In the genomic region with DNA sequence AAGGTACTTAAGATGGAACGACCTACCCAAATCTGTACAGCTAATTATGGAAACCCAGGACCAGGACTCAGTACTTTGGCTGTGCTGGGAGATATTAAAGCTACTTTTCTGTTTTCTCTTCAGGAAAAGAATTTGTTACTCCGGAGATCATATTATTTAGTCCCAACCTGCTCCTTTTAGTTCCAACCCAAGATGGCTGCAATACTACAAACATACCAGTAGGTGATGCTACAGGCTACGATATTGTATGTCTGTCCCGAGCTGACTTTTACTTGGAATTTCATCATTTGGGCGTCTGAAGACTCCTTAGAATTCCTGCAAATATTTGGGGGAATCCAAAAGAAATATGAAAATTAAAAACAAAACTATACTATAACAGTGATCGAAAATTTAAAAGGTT, we compare ENCODE assay signal across 8 mouse cellular contexts. TPM values are rescaled to one million over a fixed set of nuclear protein-coding genes. Genes with fewer than 3 reads are reported as not detected.
DNase-seq lines count a peak whose midpoint lies in the region; ATAC-seq and TF ChIP-seq lines count a peak whose summit lies in the region.

No protein-coding gene starts in this region.

- TF ChIP-seq POLR2A in liver, adult 2 months (IDR thresholded peaks at IDR 0.05; ENCODE audit: extremely low read depth, insufficient read depth, low read length), result no peak

- H3K27me3 ChIP-seq in forebrain, embryonic 13.5 days, result peaks cover 4% of the 10 kb centered on the region; the same call in 1 of the 2 replicates
- peaks cover 3% of the 10 kb centered on the region; the same call in 1 of the 2 replicates for H3K27me3 ChIP-seq in forebrain, embryonic 15.5 days
- H3K27me3 ChIP-seq in liver, adult 2 months (ENCODE audit: control insufficient read depth, insufficient read depth, low read length), result no peaks in the 10 kb centered on the region
- H3K27me3 ChIP-seq in liver, embryonic 11.5 days (replicated peaks; ENCODE audit: control insufficient read depth, insufficient read depth, low read length), result no peaks in the 10 kb centered on the region
- H3K27me3 ChIP-seq in lung, embryonic 15.5 days, result peaks cover 13% of the 10 kb centered on the region; the same call in 1 of the 2 replicates

- no peaks in the 10 kb centered on the region for H3K79me2 ChIP-seq in liver, adult 2 months (ENCODE audit: control insufficient read depth, insufficient read depth, low read length)

- H3K27ac ChIP-seq in forebrain, embryonic 13.5 days, result no peak overlapping the region
- no peak overlapping the region for H3K27ac ChIP-seq in forebrain, embryonic 15.5 days (replicated peaks)
- H3K27ac ChIP-seq in liver, adult 2 months (replicated peaks; ENCODE audit: insufficient read depth, low read depth, low read length), result no peak overlapping the region
- H3K27ac ChIP-seq in liver, embryonic 11.5 days (ENCODE audit: low read depth, low read length), result no peak overlapping the region
- no peak overlapping the region for H3K27ac ChIP-seq in lung, embryonic 15.5 days

- no peaks in the 10 kb centered on the region for H3K36me3 ChIP-seq in forebrain, embryonic 13.5 days (ENCODE audit: poor library complexity, severe bottlenecking)
- H3K36me3 ChIP-seq in forebrain, embryonic 15.5 days, result no peaks in the 10 kb centered on the region
- H3K36me3 ChIP-seq in liver, adult 2 months (ENCODE audit: control insufficient read depth, insufficient read depth, low read length), result no peaks in the 10 kb centered on the region
- H3K36me3 ChIP-seq in liver, embryonic 11.5 days (ENCODE audit: control insufficient read depth, insufficient read depth, low read length), result no peaks in the 10 kb centered on the region
- no peaks in the 10 kb centered on the region for H3K36me3 ChIP-seq in lung, embryonic 15.5 days

- TF ChIP-seq CTCF in liver, adult 2 months (IDR thresholded peaks at IDR 0.05; ENCODE audit: low read depth, low read length), result peak; percentile 63

- 0 out of 2 replicates have a peak, but pooled peaks cover 2% of the 10 kb centered on the region for H3K4me1 ChIP-seq in forebrain, embryonic 13.5 days
- no peaks in the 10 kb centered on the region for H3K4me1 ChIP-seq in forebrain, embryonic 15.5 days
- no peaks in the 10 kb centered on the region for H3K4me1 ChIP-seq in liver, adult 2 months (ENCODE audit: control insufficient read depth, insufficient read depth, low read length)
- H3K4me1 ChIP-seq in liver, embryonic 11.5 days (replicated peaks; ENCODE audit: control insufficient read depth, insufficient read depth, low read length), result no peaks in the 10 kb centered on the region
- H3K4me1 ChIP-seq in lung, embryonic 15.5 days, result no peaks in the 10 kb centered on the region

- DNase-seq in liver, adult 2 months (ENCODE audit: extremely low read depth, low read depth, low spot score), result peak; percentile 30
- no peak for DNase-seq in liver, embryonic 11.5 days (ENCODE audit: low spot score)
- DNase-seq in ZHBTc4 (ENCODE audit: low read depth, low spot score), result peak; percentile 59
- DNase-seq in urinary bladder, postnatal 4 days (ENCODE audit: low spot score in 2 of 2), result no peak
- DNase-seq in adrenal gland, adult 2 months, result no peak

- H3K9ac ChIP-seq in forebrain, embryonic 13.5 days, result no peak overlapping the region
- no peak overlapping the region for H3K9ac ChIP-seq in forebrain, embryonic 15.5 days (replicated peaks)
- H3K9ac ChIP-seq in liver, adult 2 months (ENCODE audit: low read depth, low read length), result no peak overlapping the region
- no peak overlapping the region for H3K9ac ChIP-seq in liver, embryonic 11.5 days (ENCODE audit: low read depth, low read length)
- H3K9ac ChIP-seq in lung, embryonic 15.5 days, result no peak overlapping the region

- H3K4me2 ChIP-seq in forebrain, embryonic 13.5 days, result no peak overlapping the region
- H3K4me2 ChIP-seq in forebrain, embryonic 15.5 days (replicated peaks), result no peak overlapping the region
- no peak overlapping the region for H3K4me2 ChIP-seq in liver, embryonic 11.5 days
- no peak overlapping the region for H3K4me2 ChIP-seq in lung, embryonic 15.5 days

- H3K4me3 ChIP-seq in forebrain, embryonic 13.5 days, result no peak overlapping the region
- no peak overlapping the region for H3K4me3 ChIP-seq in forebrain, embryonic 15.5 days
- H3K4me3 ChIP-seq in liver, adult 2 months (ENCODE audit: insufficient read depth, low read depth, low read length), result no peak overlapping the region
- no peak overlapping the region for H3K4me3 ChIP-seq in liver, embryonic 11.5 days (ENCODE audit: low read depth, low read length)
- no peak overlapping the region for H3K4me3 ChIP-seq in lung, embryonic 15.5 days

- H3K9me3 ChIP-seq in forebrain, embryonic 13.5 days (replicated peaks), result no peaks in the 10 kb centered on the region
- H3K9me3 ChIP-seq in forebrain, embryonic 15.5 days, result no peaks in the 10 kb centered on the region
- no peaks in the 10 kb centered on the region for H3K9me3 ChIP-seq in liver, embryonic 11.5 days (ENCODE audit: control insufficient read depth, low read length)
- H3K9me3 ChIP-seq in lung, embryonic 15.5 days, result no peaks in the 10 kb centered on the region

- ATAC-seq in forebrain, embryonic 13.5 days, result 0 out of 2 replicates have a peak, but pooled peaks have one; percentile 36
- no peak for ATAC-seq in forebrain, embryonic 15.5 days (replicated peaks)
- ATAC-seq in liver, embryonic 11.5 days (replicated peaks; ENCODE audit: low FRiP score), result no peak
- peak; percentile 41; the same call in 1 of the 2 replicates for ATAC-seq in lung, embryonic 15.5 days (ENCODE audit: borderline replicate concordance, extremely low read depth, low FRiP score, low TSS enrichment)

- WGBS in forebrain, embryonic 13.5 days, result 7% methylated on average over 6 of the region's 6 CpGs
- 8% methylated on average over 6 of the region's 6 CpGs for WGBS in forebrain, embryonic 15.5 days
- 8% methylated on average over 6 of the region's 6 CpGs for WGBS in liver, adult 2 months
- 8% methylated on average over 6 of the region's 6 CpGs for WGBS in liver, embryonic 11.5 days
- 5% methylated on average over 6 of the region's 6 CpGs for WGBS in lung, embryonic 15.5 days

RNA-seq across cellular contexts. Expression of gene Pigm, which starts 32.6 kb away (rescaled TPM):
- 5.6 and 6.2 TPM in 2 replicates for polyA plus RNA-seq in forebrain, embryonic 13.5 days (2015; fragmentation: Nextera tagmentation; extraction: Ambion mirVana)
- 4.7 TPM in 2 replicates for polyA plus RNA-seq in forebrain, embryonic 15.5 days (2015; fragmentation: Nextera tagmentation; extraction: Ambion mirVana)
- total RNA-seq in liver, adult 2 months (2014; rRNA removed), result 3.6 and 3.7 TPM in 2 replicates
- polyA plus RNA-seq in liver, adult 2 months (2012; rRNA removed), result 2.9 and 4.4 TPM in 2 replicates
- polyA plus RNA-seq in liver, embryonic 11.5 days (2014; fragmentation: Nextera tagmentation; extraction: Ambion mirVana), result 7.7 and 7.8 TPM in 2 replicates
- 5.4 and 5.7 TPM in 2 replicates for polyA plus RNA-seq in lung, embryonic 15.5 days (2015; fragmentation: Nextera tagmentation; extraction: Ambion mirVana)
- 10 to 100 TPM in 1 of 2 experiments, 1 to 10 TPM in 1; 9.2 to 11.2 TPM for total RNA-seq in adrenal gland, adult 2 months (2021)
- 10.4 and 11.0 TPM in 2 replicates for polyA plus RNA-seq in adrenal gland, adult 2 months (2012; rRNA removed)

Comparison
In these comparisons a context has a peak if more than half of its experiments do, and no peak if none do; other contexts are left out.
1. ATAC-seq: peak in forebrain, embryonic 13.5 days (single experiment) and lung, embryonic 15.5 days (single experiment); none in forebrain, embryonic 15.5 days (single experiment) and liver, embryonic 11.5 days (single experiment).
2. DNase-seq: peak in liver, adult 2 months (single experiment) and ZHBTc4 (single experiment); none in liver, embryonic 11.5 days (single experiment), urinary bladder, postnatal 4 days (0 of 2) and adrenal gland, adult 2 months (single experiment).